Mouse (Mus musculus): Measurements from ENCODE around the gene Nell2.

- no peak for TF ChIP-seq CTCF (IDR thresholded peaks at IDR 0.05; ENCODE audit: extremely low read depth, insufficient read length, insufficient replicate concordance, low read depth, low read length)
- TF ChIP-seq POLR2A (IDR thresholded peaks at IDR 0.05; ENCODE audit: low read depth, low read length) = no peak
Measured at GRCm38 (mm10) chr15:95231171-95231570, 297.2 kb downstream of the Nell2 start.

All from small intestine, adult 2 months (tissue).